Mouse (Mus musculus): ENCODE measurements at regions not wholly inside any gene's neighbourhood (a gene's known extent, or its start where the extent isn't known, plus 50 kb on each side); places are given as distances from the start of the nearest gene placed in this dataset.
A peak's percentile ranks its signal among the peaks of the same experiment; 100 is the strongest.

GRCm38 (mm10) chr8:103534971-103535370 is 566.5 kb upstream of the Cdh5 start:
- no peaks in the 10 kb centered on the region for H3K9me3 ChIP-seq (replicated peaks; ENCODE audit: control insufficient read depth, low read length, poor library complexity, severe bottlenecking)
- H3K36me3 ChIP-seq (ENCODE audit: control insufficient read depth, insufficient read depth, low read length) = no peaks in the 10 kb centered on the region
- no peak overlapping the region for H3K27ac ChIP-seq (ENCODE audit: low read length)
- H3K4me1 ChIP-seq (ENCODE audit: control insufficient read depth, insufficient read depth, low read length) = no peaks in the 10 kb centered on the region
- H3K9ac ChIP-seq (ENCODE audit: low read depth, low read length) = no peak overlapping the region
- H3K4me3 ChIP-seq (ENCODE audit: low read depth, low read length) = no peak overlapping the region
- WGBS = 91% methylated on average over 4 of the region's 4 CpGs
- H3K27me3 ChIP-seq (ENCODE audit: control insufficient read depth, insufficient read depth, low read depth, low read length) = no peaks in the 10 kb centered on the region
- H3K4me2 ChIP-seq (ENCODE audit: low read length) = no peak overlapping the region
- no peak for ATAC-seq

GRCm38 (mm10) chr8:103536856-103537255 is 564.6 kb upstream of the Cdh5 start:
- Histone ChIP-seq H3K27me3 (ENCODE audit: control insufficient read depth, insufficient read depth, low read depth, low read length) (no peaks in the 10 kb centered on the region), H3K36me3 (ENCODE audit: control insufficient read depth, insufficient read depth, low read length) (no peaks in the 10 kb centered on the region), H3K4me3 (ENCODE audit: low read depth, low read length) (no peak overlapping the region), H3K4me2 (ENCODE audit: low read length) (no peak overlapping the region), H3K4me1 (ENCODE audit: control insufficient read depth, insufficient read depth, low read length) (no peaks in the 10 kb centered on the region), H3K9me3 (replicated peaks; ENCODE audit: control insufficient read depth, low read length, poor library complexity, severe bottlenecking) (no peaks in the 10 kb centered on the region), H3K27ac (ENCODE audit: low read length) (no peak overlapping the region), H3K9ac (ENCODE audit: low read depth, low read length) (no peak overlapping the region)
- no peak for ATAC-seq
- WGBS = 66% methylated on average over 2 of the region's 2 CpGs

GRCm38 (mm10) chr8:103541954-103542353 is 559.5 kb upstream of the Cdh5 start:
- WGBS = 84% methylated on average over 2 of the region's 2 CpGs
- Histone ChIP-seq H3K4me1 (ENCODE audit: control insufficient read depth, insufficient read depth, low read length) (no peaks in the 10 kb centered on the region), H3K27ac (ENCODE audit: low read length) (no peak overlapping the region), H3K9ac (ENCODE audit: low read depth, low read length) (no peak overlapping the region), H3K9me3 (replicated peaks; ENCODE audit: control insufficient read depth, low read length, poor library complexity, severe bottlenecking) (no peaks in the 10 kb centered on the region), H3K36me3 (ENCODE audit: control insufficient read depth, insufficient read depth, low read length) (no peaks in the 10 kb centered on the region), H3K4me2 (ENCODE audit: low read length) (no peak overlapping the region), H3K27me3 (ENCODE audit: control insufficient read depth, insufficient read depth, low read depth, low read length) (no peaks in the 10 kb centered on the region), H3K4me3 (ENCODE audit: low read depth, low read length) (no peak overlapping the region)
- ATAC-seq = no peak

- ATAC-seq = no peak
- Histone ChIP-seq H3K9me3 (replicated peaks; ENCODE audit: control insufficient read depth, low read length, poor library complexity, severe bottlenecking) (no peaks in the 10 kb centered on the region), H3K4me1 (ENCODE audit: control insufficient read depth, insufficient read depth, low read length) (no peaks in the 10 kb centered on the region), H3K27me3 (ENCODE audit: control insufficient read depth, insufficient read depth, low read depth, low read length) (no peaks in the 10 kb centered on the region), H3K27ac (ENCODE audit: low read length) (no peak overlapping the region), H3K4me2 (ENCODE audit: low read length) (no peak overlapping the region), H3K4me3 (ENCODE audit: low read depth, low read length) (no peak overlapping the region), H3K36me3 (ENCODE audit: control insufficient read depth, insufficient read depth, low read length) (no peaks in the 10 kb centered on the region), H3K9ac (ENCODE audit: low read depth, low read length) (no peak overlapping the region)
- 90% methylated on average over 8 of the region's 8 CpGs for WGBS
Observed at GRCm38 (mm10) chr8:103551916-103552535, 549.4 kb upstream of the Cdh5 start.

GRCm38 (mm10) chr8:103561606-103562005 is 539.8 kb upstream of the Cdh5 start:
- no peaks in the 10 kb centered on the region for H3K27me3 ChIP-seq (ENCODE audit: control insufficient read depth, insufficient read depth, low read depth, low read length)
- H3K9ac ChIP-seq (ENCODE audit: low read depth, low read length) = no peak overlapping the region
- no peaks in the 10 kb centered on the region for H3K9me3 ChIP-seq (replicated peaks; ENCODE audit: control insufficient read depth, low read length, poor library complexity, severe bottlenecking)
- ATAC-seq = no peak
- no peaks in the 10 kb centered on the region for H3K4me1 ChIP-seq (ENCODE audit: control insufficient read depth, insufficient read depth, low read length)
- no peak overlapping the region for H3K4me3 ChIP-seq (ENCODE audit: low read depth, low read length)
- 87% methylated on average over 2 of the region's 2 CpGs for WGBS
- no peak overlapping the region for H3K27ac ChIP-seq (ENCODE audit: low read length)
- no peaks in the 10 kb centered on the region for H3K36me3 ChIP-seq (ENCODE audit: control insufficient read depth, insufficient read depth, low read length)
- H3K4me2 ChIP-seq (ENCODE audit: low read length) = no peak overlapping the region

GRCm38 (mm10) chr8:103570864-103571425 is 530.5 kb upstream of the Cdh5 start:
- ATAC-seq = 0 out of 2 replicates have a peak, but pooled peaks have one; percentile 17
- no peak overlapping the region for H3K27ac ChIP-seq (ENCODE audit: low read length)

GRCm38 (mm10) chr8:103577147-103577546 is 524.3 kb upstream of the Cdh5 start:
- no peak for ATAC-seq
- H3K4me3 ChIP-seq (ENCODE audit: low read depth, low read length) = no peak overlapping the region
- 96% methylated on average over 3 of the region's 3 CpGs for WGBS

More at GRCm38 (mm10) chr8:103570864-103571425, 530.5 kb upstream of the Cdh5 start:
- Histone ChIP-seq H3K4me3 (ENCODE audit: low read depth, low read length) (no peak overlapping the region), H3K27me3 (ENCODE audit: control insufficient read depth, insufficient read depth, low read depth, low read length) (no peaks in the 10 kb centered on the region), H3K9me3 (replicated peaks; ENCODE audit: control insufficient read depth, low read length, poor library complexity, severe bottlenecking) (no peaks in the 10 kb centered on the region), H3K36me3 (ENCODE audit: control insufficient read depth, insufficient read depth, low read length) (no peaks in the 10 kb centered on the region), H3K4me2 (ENCODE audit: low read length) (no peak overlapping the region), H3K4me1 (ENCODE audit: control insufficient read depth, insufficient read depth, low read length) (no peaks in the 10 kb centered on the region), H3K9ac (ENCODE audit: low read depth, low read length) (no peak overlapping the region)
- 61% methylated on average over 11 of the region's 11 CpGs for WGBS

GRCm38 (mm10) chr8:103578006-103578405 is 523.4 kb upstream of the Cdh5 start:
- no peak for ATAC-seq
- WGBS = 57% methylated on average over 6 of the region's 6 CpGs
- Histone ChIP-seq H3K9me3 (replicated peaks; ENCODE audit: control insufficient read depth, low read length, poor library complexity, severe bottlenecking) (no peaks in the 10 kb centered on the region), H3K9ac (ENCODE audit: low read depth, low read length) (no peak overlapping the region), H3K27me3 (ENCODE audit: control insufficient read depth, insufficient read depth, low read depth, low read length) (no peaks in the 10 kb centered on the region), H3K4me3 (ENCODE audit: low read depth, low read length) (no peak overlapping the region), H3K4me1 (ENCODE audit: control insufficient read depth, insufficient read depth, low read length) (peaks cover 5% of the 10 kb centered on the region; the same call in 1 of the 2 replicates), H3K4me2 (ENCODE audit: low read length) (no peak overlapping the region), H3K36me3 (ENCODE audit: control insufficient read depth, insufficient read depth, low read length) (no peaks in the 10 kb centered on the region), H3K27ac (ENCODE audit: low read length) (no peak overlapping the region)

More at GRCm38 (mm10) chr8:103577147-103577546, 524.3 kb upstream of the Cdh5 start:
- Histone ChIP-seq H3K27me3 (ENCODE audit: control insufficient read depth, insufficient read depth, low read depth, low read length) (no peaks in the 10 kb centered on the region), H3K9ac (ENCODE audit: low read depth, low read length) (no peak overlapping the region), H3K9me3 (replicated peaks; ENCODE audit: control insufficient read depth, low read length, poor library complexity, severe bottlenecking) (no peaks in the 10 kb centered on the region), H3K4me1 (ENCODE audit: control insufficient read depth, insufficient read depth, low read length) (no peaks in the 10 kb centered on the region), H3K27ac (ENCODE audit: low read length) (no peak overlapping the region), H3K4me2 (ENCODE audit: low read length) (no peak overlapping the region), H3K36me3 (ENCODE audit: control insufficient read depth, insufficient read depth, low read length) (no peaks in the 10 kb centered on the region)

GRCm38 (mm10) chr8:103608291-103608690 is 493.1 kb upstream of the Cdh5 start:
- no peak overlapping the region for H3K4me2 ChIP-seq (ENCODE audit: low read length)
- WGBS = 94% methylated on average over 6 of the region's 6 CpGs
- H3K27me3 ChIP-seq (ENCODE audit: control insufficient read depth, insufficient read depth, low read depth, low read length) = no peaks in the 10 kb centered on the region

More at GRCm38 (mm10) chr8:103608291-103608690, 493.1 kb upstream of the Cdh5 start:
- no peak overlapping the region for H3K9ac ChIP-seq (ENCODE audit: low read depth, low read length)
- H3K27ac ChIP-seq (ENCODE audit: low read length) = no peak overlapping the region
- H3K4me1 ChIP-seq (ENCODE audit: control insufficient read depth, insufficient read depth, low read length) = no peaks in the 10 kb centered on the region
- H3K36me3 ChIP-seq (ENCODE audit: control insufficient read depth, insufficient read depth, low read length) = no peaks in the 10 kb centered on the region
- no peak overlapping the region for H3K4me3 ChIP-seq (ENCODE audit: low read depth, low read length)
- no peak for ATAC-seq
- H3K9me3 ChIP-seq (replicated peaks; ENCODE audit: control insufficient read depth, low read length, poor library complexity, severe bottlenecking) = no peaks in the 10 kb centered on the region
